Mouse (Mus musculus): Measurements from ENCODE around the gene Olfr1356. TPM values are rescaled to one million over a fixed set of nuclear protein-coding genes. Genes with fewer than 3 reads are reported as not detected.
"Not testable (repeated sequence)": the region's sequence is repeated elsewhere in the genome, so short reads cannot be mapped to it uniquely, and the experiment has no call there.

Gene Olfr1356
- not detected in 2 replicates for polyA plus RNA-seq (2015; fragmentation: Nextera tagmentation; extraction: Ambion mirVana)

DNA sequence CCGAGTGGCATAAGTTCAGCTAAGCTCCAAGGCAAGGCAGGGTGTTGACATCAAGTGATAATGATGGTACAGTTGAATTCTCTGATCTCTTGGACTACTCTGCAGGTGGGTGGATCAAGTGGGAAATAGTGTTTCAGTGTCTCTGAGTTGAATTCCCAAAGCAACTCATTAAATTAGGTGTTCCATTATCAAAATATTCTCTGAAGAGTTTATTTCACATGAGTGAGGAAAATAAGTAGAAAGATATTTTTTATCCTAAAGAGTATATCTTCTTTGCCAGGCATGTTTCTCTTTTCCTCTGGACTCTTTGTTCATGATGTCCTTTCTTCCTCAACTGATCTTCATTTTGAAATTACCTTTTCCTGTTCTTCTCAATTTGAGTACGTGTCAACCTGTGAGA, at the start of gene Olfr1356:
TSS of gene Olfr1356 (minus strand) at position 101 of the 400 bp plus-strand sequence.
- Histone ChIP-seq H3K9me3 (replicated peaks) (0 out of 2 replicates have a peak, but pooled peaks cover 3% of the 10 kb centered on the region), H3K27me3 (no peaks in the 10 kb centered on the region), H3K36me3 (ENCODE audit: poor library complexity, severe bottlenecking) (no peaks in the 10 kb centered on the region), H3K4me2 (no peak within 1 kb of the TSS), H3K27ac (no peak within 1 kb of the TSS), H3K9ac (no peak within 1 kb of the TSS), H3K4me1 (no peaks in the 10 kb centered on the region), H3K4me3 (no peak within 1 kb of the TSS)
- ATAC-seq: no peak
- WGBS: 92% methylated on average over 2 of the region's 2 CpGs

DNA sequence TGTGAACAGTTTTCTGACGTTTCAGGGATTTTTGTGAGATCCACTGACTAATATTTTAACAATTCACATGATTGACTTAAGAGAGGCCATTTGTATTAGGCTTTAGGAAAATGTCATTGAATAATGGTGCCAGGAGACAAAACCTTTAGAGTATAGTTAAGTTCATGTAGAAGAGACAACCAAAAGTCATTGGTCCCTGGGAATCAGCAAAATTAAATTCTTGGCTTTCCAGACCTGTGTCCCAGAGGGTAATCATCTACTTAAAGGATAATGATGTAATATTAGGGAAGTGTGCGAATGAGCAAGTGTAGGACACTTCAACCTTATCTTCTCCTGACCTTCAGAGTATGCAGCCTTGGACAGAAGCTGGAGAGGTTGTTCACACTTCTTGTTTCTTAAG, 23.3 kb upstream of the Olfr1356 start, which contains the start of gene Olfr1355:
TSS of gene Olfr1355 (plus strand) at position 301 of the 400 bp plus-strand sequence.
- Histone ChIP-seq H3K9me3 (replicated peaks) (no peaks in the 10 kb centered on the region), H3K27me3 (no peaks in the 10 kb centered on the region), H3K27ac (no peak within 1 kb of the TSS), H3K4me2 (no peak within 1 kb of the TSS), H3K36me3 (ENCODE audit: poor library complexity, severe bottlenecking) (no peaks in the 10 kb centered on the region), H3K4me3 (no peak within 1 kb of the TSS), H3K4me1 (no peaks in the 10 kb centered on the region), H3K9ac (no peak within 1 kb of the TSS)
- 80% methylated on average over 2 of the region's 2 CpGs for WGBS
- no peak for ATAC-seq

DNA sequence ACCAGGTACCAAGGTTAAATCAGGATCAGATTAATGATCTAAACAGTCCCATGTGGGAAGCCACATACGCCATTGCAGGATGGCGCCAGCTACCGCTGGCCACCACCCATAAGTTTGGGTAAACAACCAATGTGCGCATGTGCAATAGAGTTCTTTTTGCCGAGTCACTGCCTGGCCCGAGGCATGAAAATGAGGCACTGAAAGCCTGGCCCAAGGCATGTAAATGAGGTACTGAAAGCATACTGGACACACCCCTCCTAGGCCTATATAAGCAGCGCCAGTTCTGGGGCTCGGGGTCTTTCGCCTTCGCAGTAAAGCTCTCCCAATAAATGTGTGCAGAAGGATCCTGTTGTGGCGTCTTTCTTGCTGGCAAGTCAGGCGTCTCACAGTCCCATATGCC, 11.5 kb downstream of the Olfr1356 start:
- not testable (repeated sequence) for H3K9ac ChIP-seq; H3K4me2 ChIP-seq; H3K27me3 ChIP-seq; H3K9me3 ChIP-seq (replicated peaks); H3K4me1 ChIP-seq; H3K4me3 ChIP-seq; H3K36me3 ChIP-seq (ENCODE audit: poor library complexity, severe bottlenecking); H3K27ac ChIP-seq; ATAC-seq
- 93% methylated on average over 12 of the region's 12 CpGs for WGBS

DNA sequence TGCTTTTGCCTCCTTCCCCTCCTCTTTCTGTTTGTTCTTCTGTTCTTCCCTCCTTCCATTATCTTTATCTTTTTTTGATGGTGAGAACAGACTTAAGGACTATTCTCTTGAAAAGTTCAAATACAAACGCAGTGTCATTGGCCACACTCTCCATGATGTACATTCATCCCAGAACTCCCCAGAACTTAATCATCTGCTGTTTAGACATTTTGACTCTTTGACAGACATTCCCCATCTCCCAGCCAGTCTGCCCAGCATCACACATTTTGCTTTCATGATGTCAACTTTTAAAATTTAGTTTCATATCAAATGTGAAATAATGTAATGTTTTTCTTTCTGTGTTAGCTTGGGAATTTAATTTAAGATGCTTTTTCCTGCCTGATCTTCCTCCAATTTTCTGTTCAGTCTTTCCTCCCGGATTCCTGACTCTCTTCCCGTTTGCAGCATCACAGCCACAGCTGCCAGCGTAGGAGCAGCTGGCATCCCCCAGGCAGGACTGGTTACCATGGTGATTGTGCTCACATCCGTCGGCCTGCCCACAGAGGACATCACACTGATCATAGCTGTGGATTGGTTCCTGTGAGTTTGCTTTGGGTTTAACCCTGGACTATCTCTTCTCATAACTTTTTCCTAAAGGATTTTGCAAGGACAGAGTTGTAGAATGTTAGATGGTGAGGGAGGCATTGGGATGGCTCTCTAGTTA, 39.5 kb downstream of the Olfr1356 start:
- Histone ChIP-seq H3K9ac (no peak overlapping the region), H3K4me1 (no peaks in the 10 kb centered on the region), H3K9me3 (replicated peaks) (no peaks in the 10 kb centered on the region), H3K27me3 (no peaks in the 10 kb centered on the region), H3K4me2 (no peak overlapping the region), H3K4me3 (no peak overlapping the region), H3K36me3 (ENCODE audit: poor library complexity, severe bottlenecking) (no peaks in the 10 kb centered on the region), H3K27ac (no peak overlapping the region)
- peak; percentile 91 for ATAC-seq
- 48% methylated on average over 6 of the region's 6 CpGs for WGBS

DNA sequence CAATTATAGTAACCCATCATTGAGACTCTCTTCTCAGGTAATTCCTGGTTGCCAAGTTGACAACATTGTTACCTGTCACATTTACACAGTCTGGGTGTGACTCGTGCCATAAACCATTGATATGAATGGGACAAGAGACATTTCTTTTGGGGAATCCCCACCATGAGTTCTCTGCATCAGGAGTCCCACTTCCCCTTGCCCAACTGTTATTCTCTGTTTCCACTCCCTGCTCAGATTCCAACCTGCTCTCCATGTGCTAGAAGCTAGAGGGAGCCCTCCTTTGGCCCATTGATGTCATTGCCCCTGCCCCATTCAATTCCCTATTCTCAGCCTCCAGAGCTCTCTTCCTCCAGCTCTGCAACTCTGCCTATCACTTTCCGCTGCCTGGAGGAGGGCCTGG, 50.5 kb downstream of the Olfr1356 start:
- 84% methylated on average over 2 of the region's 2 CpGs for WGBS
- no peaks in the 10 kb centered on the region for H3K4me1 ChIP-seq
- no peaks in the 10 kb centered on the region for H3K27me3 ChIP-seq

More for the DNA sequence above, 50.5 kb downstream of the Olfr1356 start:
- H3K36me3 ChIP-seq (ENCODE audit: poor library complexity, severe bottlenecking): no peaks in the 10 kb centered on the region
- H3K9me3 ChIP-seq (replicated peaks): no peaks in the 10 kb centered on the region
- no peak for ATAC-seq
- no peak overlapping the region for H3K4me3 ChIP-seq
- H3K4me2 ChIP-seq: no peak overlapping the region
- no peak overlapping the region for H3K9ac ChIP-seq
- no peak overlapping the region for H3K27ac ChIP-seq

Other genes starting within 250 kb of the Olfr1356 start
- not detected in 2 replicates for gene Olfr1357, start 234.1 kb downstream of the Olfr1356 start, polyA plus RNA-seq (2015; fragmentation: Nextera tagmentation; extraction: Ambion mirVana)
- gene Casp14, start 133.9 kb downstream of the Olfr1356 start, polyA plus RNA-seq (2015; fragmentation: Nextera tagmentation; extraction: Ambion mirVana): not detected in 2 replicates
- 0.13 and 0.21 TPM in 2 replicates for gene Ccdc105, start 99.1 kb downstream of the Olfr1356 start, polyA plus RNA-seq (2015; fragmentation: Nextera tagmentation; extraction: Ambion mirVana)
- gene Slc1a6, start 71.7 kb downstream of the Olfr1356 start, polyA plus RNA-seq (2015; fragmentation: Nextera tagmentation; extraction: Ambion mirVana): 1.2 and 2.2 TPM in 2 replicates
- not detected in 2 replicates for gene Olfr1355, start 23.4 kb upstream of the Olfr1356 start, polyA plus RNA-seq (2015; fragmentation: Nextera tagmentation; extraction: Ambion mirVana)
- gene Olfr1354, start 61.0 kb upstream of the Olfr1356 start, polyA plus RNA-seq (2015; fragmentation: Nextera tagmentation; extraction: Ambion mirVana): not detected in 2 replicates
- not detected in 2 replicates for gene Olfr8, start 98.5 kb upstream of the Olfr1356 start, polyA plus RNA-seq (2015; fragmentation: Nextera tagmentation; extraction: Ambion mirVana)
- not detected in 2 replicates for gene Olfr1353, start 111.1 kb upstream of the Olfr1356 start, polyA plus RNA-seq (2015; fragmentation: Nextera tagmentation; extraction: Ambion mirVana)
- not detected in 2 replicates for gene Olfr1352, start 128.9 kb upstream of the Olfr1356 start, polyA plus RNA-seq (2015; fragmentation: Nextera tagmentation; extraction: Ambion mirVana)
- gene Olfr1351, start 160.3 kb upstream of the Olfr1356 start, polyA plus RNA-seq (2015; fragmentation: Nextera tagmentation; extraction: Ambion mirVana): not detected in 2 replicates
- gene Olfr57, start 176.6 kb upstream of the Olfr1356 start, polyA plus RNA-seq (2015; fragmentation: Nextera tagmentation; extraction: Ambion mirVana): 0.26 and 0.37 TPM in 2 replicates
- gene 2610008E11Rik, start 245.4 kb upstream of the Olfr1356 start, polyA plus RNA-seq (2015; fragmentation: Nextera tagmentation; extraction: Ambion mirVana): 45.3 and 51.6 TPM in 2 replicates